Mouse (Mus musculus): ENCODE measurements around the gene Smox.

DNA sequence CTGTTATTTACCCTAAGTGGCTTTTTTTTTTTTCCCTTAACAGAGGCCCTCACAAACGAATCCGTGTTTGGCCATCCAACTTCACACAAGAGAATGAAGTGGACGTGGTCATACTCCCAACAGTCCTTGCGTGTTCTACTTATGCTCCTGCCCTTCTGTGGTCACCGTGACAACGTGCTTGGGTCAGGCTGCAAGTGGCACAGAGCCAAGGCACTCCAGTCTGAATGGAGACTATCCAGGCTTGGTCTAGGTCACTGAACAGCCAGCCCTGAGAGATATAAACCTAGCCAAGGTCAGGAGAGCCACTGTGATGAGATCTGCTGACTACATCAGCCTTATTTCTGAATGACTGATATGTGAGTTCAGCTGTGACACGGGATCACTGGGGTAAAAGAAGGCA lies 47.0 kb downstream of the Smox start:
- TF ChIP-seq CTCF (IDR thresholded peaks at IDR 0.05; ENCODE audit: borderline replicate concordance, extremely low read depth, insufficient read depth, insufficient read length) (no peak), POLR2A (IDR thresholded peaks at IDR 0.05; ENCODE audit: borderline replicate concordance, extremely low read depth, insufficient read depth, insufficient read length, poor library complexity, severe bottlenecking) (no peak)

Data from brain, embryonic 14.5 days (tissue).